Mouse (Mus musculus) layer of hippocampus, adult 2 months (tissue): ENCODE data around the gene Slc9a3r1. TPM values are rescaled to one million over a fixed set of nuclear protein-coding genes. Genes with fewer than 3 reads are reported as not detected.

Experiments
- DNase-seq, 2 experiments: peaks; one replicate each; pipeline ENCODE4 v3.0.0; 2022; ENCODE audit warnings: low spot score in 2 of 2
- H3K27ac ChIP-seq: fragments of 200-600 bp; 2 replicates; pipeline ENCODE4 v1.8.1; 2022
- H3K4me3 ChIP-seq: fragments of 200-600 bp; 2 replicates; pipeline ENCODE4 v1.8.1; 2022; ENCODE audit warnings: mild to moderate bottlenecking
- CTCF ChIP-seq: fragments of 200-600 bp; conservative IDR thresholded peaks from 2 replicates; pipeline ENCODE4 v1.8.1; 2022; ENCODE audit warnings: antibody characterized with exemption, mild to moderate bottlenecking, moderate library complexity
- total RNA-seq, 2 experiments: library from RNA; stranded (reverse); gene quantifications; 2 replicates each; pipeline ENCODE4 v1.2.3; 2021

The Slc9a3r1 gene
- total RNA-seq, 2 experiments from 2014 or later, result 67.3 to 74.6 TPM

- Histone ChIP-seq H3K27ac (no peak overlapping the region), H3K4me3 (peak overlapping the region; percentile 17; the same call in 1 of the 2 replicates)
- peak; percentile 84 for TF ChIP-seq CTCF
- DNase-seq, result peak in 1 of 2 experiments; percentile 60
Measured at GRCm38 (mm10) chr11:115153699-115154292, 9.3 kb upstream of the Slc9a3r1 start.

DNA sequence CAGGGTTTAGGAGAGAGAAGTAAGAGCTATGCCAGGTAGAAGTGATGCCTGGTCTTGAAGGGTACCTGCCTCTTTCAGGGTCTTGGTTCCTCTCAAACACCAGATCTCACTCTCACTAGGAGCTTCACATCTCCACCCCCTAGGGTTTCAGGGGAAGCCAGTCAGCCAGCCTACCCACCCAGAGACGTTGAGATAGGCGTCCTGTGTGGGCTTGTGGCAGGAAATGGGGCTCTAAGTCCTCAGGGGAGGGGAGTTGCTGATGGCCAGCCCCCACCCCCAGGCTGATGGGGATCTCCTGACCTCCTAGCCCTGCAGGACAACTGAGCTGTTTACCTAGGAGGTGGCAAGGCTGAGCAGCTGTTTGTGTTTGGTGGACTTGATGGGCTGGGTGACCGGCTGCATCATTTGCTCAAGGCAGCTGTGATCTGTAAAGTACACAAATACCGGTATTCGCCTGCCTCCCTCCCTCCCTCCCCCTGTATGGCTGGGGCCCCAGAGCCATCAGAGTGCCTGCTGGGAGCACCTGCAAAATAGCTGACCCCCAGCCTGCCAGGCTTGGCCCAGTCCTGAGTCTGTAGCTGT is 8.0 kb upstream of the Slc9a3r1 start:
- no peak overlapping the region for H3K4me3 ChIP-seq

DNA sequence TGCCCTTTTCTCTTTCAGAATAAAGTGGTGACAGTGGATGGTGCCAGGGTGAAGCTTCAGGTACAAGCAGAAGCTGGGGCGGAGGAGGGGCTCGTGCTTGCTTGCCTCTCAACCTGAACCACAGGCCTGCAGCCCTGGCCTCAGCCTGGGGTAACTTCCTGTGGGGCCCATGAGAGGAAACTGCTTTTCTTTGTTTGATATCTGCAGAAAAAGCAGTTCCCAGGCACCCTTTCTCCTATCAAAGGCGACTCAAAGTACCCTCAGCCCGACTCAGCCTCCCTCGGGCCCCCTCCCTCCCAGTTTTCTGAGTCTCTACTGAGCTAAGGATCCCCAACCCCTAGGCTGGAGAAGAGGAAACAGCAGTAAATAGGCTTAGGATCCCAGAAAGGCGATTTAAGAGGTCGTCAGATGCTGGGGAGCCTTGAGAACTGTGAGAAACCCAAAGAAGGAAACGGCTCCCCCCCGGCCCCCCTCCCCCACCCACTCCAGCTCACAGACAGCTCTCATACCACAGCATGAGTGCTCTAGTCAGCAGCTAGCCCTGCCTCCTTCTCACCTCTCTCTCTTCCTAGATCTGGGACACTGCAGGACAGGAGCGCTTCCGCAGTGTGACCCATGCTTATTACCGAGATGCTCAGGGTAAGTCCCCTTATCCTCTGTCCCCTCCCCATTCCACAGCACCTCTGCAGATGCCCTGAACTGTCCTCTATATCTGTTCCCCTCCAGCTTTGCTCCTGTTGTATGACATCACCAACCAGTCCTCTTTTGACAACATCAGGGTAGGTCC is 5.0 kb upstream of the Slc9a3r1 start:
- TF ChIP-seq CTCF, result no peak
- no peak for DNase-seq
- Histone ChIP-seq H3K27ac (no peak overlapping the region), H3K4me3 (no peak overlapping the region)

More for the DNA sequence above, 8.0 kb upstream of the Slc9a3r1 start:
- H3K27ac ChIP-seq, result no peak overlapping the region
- no peak for DNase-seq
- no peak for TF ChIP-seq CTCF

GRCm38 (mm10) chr11:115160016-115160797 is 2.9 kb upstream of the Slc9a3r1 start:
- no peak overlapping the region for H3K27ac ChIP-seq
- DNase-seq, result peak in 1 of 2 experiments; percentile 61
- H3K4me3 ChIP-seq, result no peak overlapping the region
- peak; percentile 86 for TF ChIP-seq CTCF

- H3K4me3 ChIP-seq, result no peak overlapping the region
- peak; percentile 37 to 78 for DNase-seq
- TF ChIP-seq CTCF, result peak; percentile 95
- H3K27ac ChIP-seq, result no peak overlapping the region
Measured at GRCm38 (mm10) chr11:115160883-115161577, 2.1 kb upstream of the Slc9a3r1 start.

DNA sequence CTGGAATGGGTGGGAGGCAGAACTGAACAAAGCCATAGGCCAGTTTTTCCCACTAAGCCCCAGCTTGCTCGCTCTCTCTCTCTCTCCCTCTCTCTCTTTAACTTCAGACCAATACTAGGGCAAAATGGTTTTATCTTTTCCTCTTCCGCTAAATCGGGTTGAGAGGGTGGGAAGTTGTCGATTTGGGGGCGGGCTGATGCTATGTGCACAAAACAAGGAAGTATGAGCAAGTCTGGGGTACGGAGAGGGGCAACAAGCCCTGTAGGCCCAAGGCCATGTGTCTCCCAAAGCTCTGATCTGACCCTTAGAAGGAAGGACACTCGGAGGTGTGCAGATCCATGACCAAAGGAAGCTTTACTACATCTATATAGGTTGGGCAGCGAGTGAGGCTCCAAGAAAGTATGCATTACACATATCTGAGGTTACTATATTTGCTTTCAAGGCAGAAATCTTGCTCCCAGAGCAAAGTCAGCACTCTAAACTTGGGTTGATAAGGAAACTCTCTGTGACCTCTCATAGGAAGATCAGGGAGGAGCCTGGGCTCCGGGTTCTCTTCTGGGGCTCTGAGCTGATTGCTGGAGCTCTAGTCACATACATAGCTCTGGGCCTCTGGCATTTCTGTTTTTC is 1.4 kb upstream of the Slc9a3r1 start:
- Histone ChIP-seq H3K4me3 (no peak overlapping the region), H3K27ac (no peak overlapping the region)
- DNase-seq, result no peak
- TF ChIP-seq CTCF, result no peak

GRCm38 (mm10) chr11:115162205-115162601 is 938 bp upstream of the Slc9a3r1 start:
- Histone ChIP-seq H3K4me3 (no peak overlapping the region), H3K27ac (peak overlapping the region; percentile 79; the same call in 1 of the 2 replicates)
- no peak for TF ChIP-seq CTCF

GRCm38 (mm10) chr11:115163568-115164150 is 518 bp downstream of the Slc9a3r1 start:
- H3K4me3 ChIP-seq, result peak overlapping the region; percentile 79
- TF ChIP-seq CTCF, result peak; percentile 35
- peak overlapping the region; percentile 79 for H3K27ac ChIP-seq
- DNase-seq, result no peak

More at GRCm38 (mm10) chr11:115162205-115162601, 938 bp upstream of the Slc9a3r1 start:
- DNase-seq, result no peak

GRCm38 (mm10) chr11:115164341-115164975 is 1.3 kb downstream of the Slc9a3r1 start:
- Histone ChIP-seq H3K4me3 (peak overlapping the region; percentile 79), H3K27ac (peak overlapping the region; percentile 79)
- DNase-seq, result no peak
- TF ChIP-seq CTCF, result no peak

DNA sequence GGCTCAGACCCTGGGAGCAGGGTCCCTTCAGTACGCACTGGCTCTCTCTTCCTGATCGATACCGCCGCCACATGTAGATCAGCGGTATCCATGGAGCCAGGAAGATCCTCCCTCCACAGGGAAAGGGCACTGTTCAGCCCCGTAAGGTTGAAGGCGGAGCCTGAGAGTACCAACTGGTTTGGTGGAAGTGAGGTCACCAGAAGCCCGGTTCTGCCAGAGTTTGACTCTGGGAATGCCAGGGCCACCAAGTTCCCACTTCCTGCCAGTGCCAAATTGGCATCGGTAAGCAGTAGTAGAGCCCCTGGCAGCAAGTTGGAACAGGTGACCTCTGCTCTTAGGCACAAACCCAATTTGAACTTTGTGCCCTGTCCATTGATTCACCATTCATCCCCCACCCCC is 1.8 kb downstream of the Slc9a3r1 start:
- TF ChIP-seq CTCF, result no peak
- DNase-seq, result peak; percentile 40 to 57
- Histone ChIP-seq H3K4me3 (peak overlapping the region; percentile 79), H3K27ac (peak overlapping the region; percentile 79)

DNA sequence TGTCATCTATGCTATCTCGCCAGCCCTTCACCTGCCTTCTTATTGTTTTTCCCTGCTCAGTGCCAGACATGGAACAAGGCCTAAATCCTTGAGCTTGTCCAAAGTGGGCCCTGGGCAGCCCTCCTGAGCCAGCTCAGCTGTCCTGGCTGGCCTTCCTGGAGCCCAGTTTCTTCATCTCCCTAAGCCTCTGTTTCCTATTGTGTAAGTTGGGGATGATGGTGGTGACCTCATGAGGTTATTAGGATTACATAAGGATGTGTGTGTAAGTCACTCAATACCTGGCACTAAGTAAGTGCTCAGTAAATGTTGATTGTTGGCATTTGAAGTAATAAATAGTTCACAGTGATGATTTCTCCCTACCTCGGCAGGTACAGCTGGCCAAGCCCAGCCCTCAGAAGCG is 3.6 kb downstream of the Slc9a3r1 start:
- Histone ChIP-seq H3K27ac (no peak overlapping the region), H3K4me3 (peak overlapping the region; percentile 79; the same call in 1 of the 2 replicates)
- no peak for TF ChIP-seq CTCF
- no peak for DNase-seq
